Mouse (Mus musculus): ENCODE measurements around the gene Ppm1j. TPM values are rescaled to one million over a fixed set of nuclear protein-coding genes. Genes with fewer than 3 reads are reported as not detected.

Ppm1j gene
- polyA plus RNA-seq, 1 experiment from 2014 or later, result 0.68 TPM

- H3K36me3 ChIP-seq (ENCODE audit: control insufficient read depth, insufficient read depth, low read length), result peaks cover 3% of the 10 kb centered on the region; the same call in 1 of the 2 replicates
- DNase-seq, result no peak
- H3K4me3 ChIP-seq (replicated peaks; ENCODE audit: low read depth, low read length), result peak overlapping the region; percentile 52
- peaks cover 11% of the 10 kb centered on the region; the same call in 1 of the 2 replicates for H3K27me3 ChIP-seq (ENCODE audit: control insufficient read depth, insufficient read depth, low read length)
- H3K9ac ChIP-seq (replicated peaks; ENCODE audit: low read length), result peak overlapping the region; percentile 50
- peaks cover 9% of the 10 kb centered on the region; the same call in 1 of the 2 replicates for H3K4me1 ChIP-seq (ENCODE audit: control insufficient read depth, insufficient read depth, low read length)
- no peak overlapping the region for H3K27ac ChIP-seq (replicated peaks; ENCODE audit: low read depth, low read length)
- WGBS, result 4% methylated on average over 10 of the region's 10 CpGs
- peak overlapping the region; percentile 96 for H3K4me2 ChIP-seq (ENCODE audit: low read length)
- no peaks in the 10 kb centered on the region for H3K9me3 ChIP-seq (ENCODE audit: control insufficient read depth, low read length)
- ATAC-seq (ENCODE audit: low FRiP score, low TSS enrichment), result peak; percentile 19; the same call in 1 of the 2 replicates
Observed at GRCm38 (mm10) chr3:104789312-104789605, 8.4 kb downstream of the Ppm1j start.

- H3K4me2 ChIP-seq (ENCODE audit: low read length), result peak overlapping the region; percentile 96
- H3K27ac ChIP-seq (replicated peaks; ENCODE audit: low read depth, low read length), result no peak overlapping the region
- H3K4me1 ChIP-seq (ENCODE audit: control insufficient read depth, insufficient read depth, low read length), result peaks cover 11% of the 10 kb centered on the region
- DNase-seq (peak; percentile 10), ATAC-seq (ENCODE audit: low FRiP score, low TSS enrichment) (no peak)
- 36% methylated on average over 13 of the region's 13 CpGs for WGBS
- peaks cover 3% of the 10 kb centered on the region; the same call in 1 of the 2 replicates for H3K36me3 ChIP-seq (ENCODE audit: control insufficient read depth, insufficient read depth, low read length)
- 0 out of 2 replicates have a peak, but pooled peaks cover 6% of the 10 kb centered on the region for H3K27me3 ChIP-seq (ENCODE audit: control insufficient read depth, insufficient read depth, low read length)
- no peaks in the 10 kb centered on the region for H3K9me3 ChIP-seq (ENCODE audit: control insufficient read depth, low read length)
- peak overlapping the region; percentile 50 for H3K9ac ChIP-seq (replicated peaks; ENCODE audit: low read length)
- H3K4me3 ChIP-seq (replicated peaks; ENCODE audit: low read depth, low read length), result peak overlapping the region; percentile 52
Observed at GRCm38 (mm10) chr3:104789822-104790221, 9.0 kb downstream of the Ppm1j start.

DNA sequence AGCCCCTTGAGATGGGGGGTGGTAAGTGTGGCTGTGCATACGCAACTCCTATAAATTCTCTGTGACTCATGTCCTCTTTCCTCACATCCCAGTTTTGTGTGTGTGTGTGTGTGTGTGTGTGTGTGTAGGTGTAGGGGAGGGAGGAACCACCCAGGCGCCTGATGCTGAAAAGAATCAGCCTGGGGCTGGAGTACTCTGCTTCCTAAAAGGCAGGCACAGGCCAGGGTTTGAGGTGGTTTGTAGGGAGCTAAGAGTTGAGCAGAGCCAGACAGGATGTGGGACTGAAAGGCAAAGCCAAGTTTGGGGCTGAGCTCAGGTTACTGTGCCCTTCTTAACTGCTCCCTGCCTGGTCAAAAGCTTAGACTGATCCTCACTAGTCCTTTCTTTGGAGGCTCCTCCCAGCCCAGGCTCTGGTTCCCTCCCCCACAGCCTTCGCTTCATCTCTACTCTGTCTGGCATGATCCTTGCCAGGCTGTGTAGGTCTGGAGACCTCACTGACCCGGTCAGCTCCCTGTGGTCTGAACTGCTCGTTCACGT, 9.6 kb downstream of the Ppm1j start:
- Histone ChIP-seq H3K4me2 (ENCODE audit: low read length) (peak overlapping the region; percentile 96), H3K36me3 (ENCODE audit: control insufficient read depth, insufficient read depth, low read length) (peaks cover 3% of the 10 kb centered on the region; the same call in 1 of the 2 replicates), H3K4me3 (replicated peaks; ENCODE audit: low read depth, low read length) (no peak overlapping the region), H3K27ac (replicated peaks; ENCODE audit: low read depth, low read length) (no peak overlapping the region), H3K9ac (replicated peaks; ENCODE audit: low read length) (no peak overlapping the region), H3K9me3 (ENCODE audit: control insufficient read depth, low read length) (no peaks in the 10 kb centered on the region), H3K4me1 (ENCODE audit: control insufficient read depth, insufficient read depth, low read length) (peaks cover 11% of the 10 kb centered on the region), H3K27me3 (ENCODE audit: control insufficient read depth, insufficient read depth, low read length) (0 out of 2 replicates have a peak, but pooled peaks cover 5% of the 10 kb centered on the region)
- DNase-seq (peak; percentile 8), ATAC-seq (ENCODE audit: low FRiP score, low TSS enrichment) (no peak)
- 36% methylated on average over 6 of the region's 6 CpGs for WGBS

GRCm38 (mm10) chr3:104791017-104791416, 10.2 kb downstream of the Ppm1j start:
- Histone ChIP-seq H3K4me3 (replicated peaks; ENCODE audit: low read depth, low read length) (no peak overlapping the region), H3K9ac (replicated peaks; ENCODE audit: low read length) (no peak overlapping the region), H3K27me3 (ENCODE audit: control insufficient read depth, insufficient read depth, low read length) (0 out of 2 replicates have a peak, but pooled peaks cover 5% of the 10 kb centered on the region), H3K36me3 (ENCODE audit: control insufficient read depth, insufficient read depth, low read length) (peaks cover 3% of the 10 kb centered on the region; the same call in 1 of the 2 replicates), H3K4me1 (ENCODE audit: control insufficient read depth, insufficient read depth, low read length) (peaks cover 11% of the 10 kb centered on the region), H3K4me2 (ENCODE audit: low read length) (peak overlapping the region; percentile 96), H3K9me3 (ENCODE audit: control insufficient read depth, low read length) (no peaks in the 10 kb centered on the region), H3K27ac (replicated peaks; ENCODE audit: low read depth, low read length) (no peak overlapping the region)
- DNase-seq (no peak), ATAC-seq (ENCODE audit: low FRiP score, low TSS enrichment) (no peak)
- 26% methylated on average over 4 of the region's 4 CpGs for WGBS

DNA sequence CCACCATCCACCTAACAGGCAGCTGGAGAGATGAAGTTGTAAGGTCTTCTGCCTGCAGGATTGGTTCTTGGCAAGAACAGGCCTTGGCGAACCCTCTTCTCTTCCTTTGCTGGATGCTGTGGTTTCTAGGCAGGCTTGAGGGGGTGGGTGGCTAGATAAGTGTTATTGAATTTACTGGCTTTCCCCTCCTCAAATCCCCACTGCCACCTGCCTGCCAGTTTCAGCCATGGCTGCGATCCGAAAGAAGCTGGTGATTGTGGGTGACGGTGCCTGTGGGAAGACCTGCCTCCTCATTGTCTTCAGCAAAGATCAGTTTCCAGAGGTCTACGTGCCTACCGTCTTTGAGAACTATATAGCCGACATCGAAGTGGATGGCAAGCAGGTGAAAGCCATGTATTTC, 10.8 kb downstream of the Ppm1j start:
- Histone ChIP-seq H3K36me3 (ENCODE audit: control insufficient read depth, insufficient read depth, low read length) (peaks cover 4% of the 10 kb centered on the region; the same call in 1 of the 2 replicates), H3K4me1 (ENCODE audit: control insufficient read depth, insufficient read depth, low read length) (peaks cover 11% of the 10 kb centered on the region), H3K4me2 (ENCODE audit: low read length) (no peak overlapping the region), H3K9me3 (ENCODE audit: control insufficient read depth, low read length) (no peaks in the 10 kb centered on the region), H3K9ac (replicated peaks; ENCODE audit: low read length) (no peak overlapping the region), H3K4me3 (replicated peaks; ENCODE audit: low read depth, low read length) (no peak overlapping the region), H3K27me3 (ENCODE audit: control insufficient read depth, insufficient read depth, low read length) (0 out of 2 replicates have a peak, but pooled peaks cover 5% of the 10 kb centered on the region), H3K27ac (replicated peaks; ENCODE audit: low read depth, low read length) (no peak overlapping the region)
- ATAC-seq (ENCODE audit: low FRiP score, low TSS enrichment) (no peak), DNase-seq (no peak)
- 92% methylated on average over 8 of the region's 8 CpGs for WGBS

DNA sequence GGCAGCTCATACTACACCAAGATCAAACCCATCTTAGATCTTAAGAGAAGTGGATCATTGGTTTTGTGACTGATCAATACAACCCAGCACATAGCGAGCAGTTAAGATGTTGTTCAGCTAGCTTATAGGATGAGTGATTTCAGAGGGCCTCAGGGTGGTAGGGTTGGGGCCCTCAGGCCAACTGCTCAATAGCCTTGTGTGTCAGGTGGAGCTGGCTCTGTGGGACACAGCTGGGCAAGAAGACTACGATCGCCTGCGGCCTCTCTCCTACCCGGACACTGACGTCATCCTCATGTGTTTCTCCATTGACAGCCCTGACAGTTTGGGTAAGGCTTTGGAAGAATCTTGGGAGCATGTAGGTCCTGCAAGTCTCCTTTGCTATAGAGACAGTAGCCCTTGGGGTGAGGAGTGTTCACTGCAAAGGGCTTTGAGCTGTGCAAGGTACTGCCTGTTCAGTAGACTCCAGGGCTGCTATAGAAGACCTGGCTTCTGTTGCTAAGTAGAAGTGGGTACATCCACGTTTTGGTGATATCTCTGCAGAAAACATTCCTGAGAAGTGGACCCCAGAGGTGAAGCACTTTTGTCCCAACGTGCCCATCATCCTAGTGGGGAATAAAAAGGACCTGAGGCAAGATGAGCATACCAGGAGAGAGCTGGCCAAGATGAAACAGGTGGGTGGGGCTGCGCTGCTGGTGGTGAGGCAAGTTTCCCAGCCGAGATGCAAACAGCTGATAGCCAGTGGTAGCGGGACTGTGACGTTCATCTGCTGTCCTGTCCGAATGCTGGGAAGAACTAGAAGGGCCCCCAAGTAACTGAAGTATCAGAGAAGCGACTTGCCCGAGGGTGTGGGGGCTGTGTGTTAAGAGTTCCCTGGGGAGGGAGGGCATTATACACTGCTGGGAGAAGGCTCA, 11.8 kb downstream of the Ppm1j start:
- H3K36me3 ChIP-seq (ENCODE audit: control insufficient read depth, insufficient read depth, low read length), result peaks cover 6% of the 10 kb centered on the region; the same call in 1 of the 2 replicates
- H3K27ac ChIP-seq (replicated peaks; ENCODE audit: low read depth, low read length), result no peak overlapping the region
- no peak overlapping the region for H3K9ac ChIP-seq (replicated peaks; ENCODE audit: low read length)
- no peak overlapping the region for H3K4me3 ChIP-seq (replicated peaks; ENCODE audit: low read depth, low read length)
- peaks cover 11% of the 10 kb centered on the region for H3K4me1 ChIP-seq (ENCODE audit: control insufficient read depth, insufficient read depth, low read length)
- 79% methylated on average over 15 of the region's 15 CpGs for WGBS
- H3K4me2 ChIP-seq (ENCODE audit: low read length), result no peak overlapping the region
- ATAC-seq (ENCODE audit: low FRiP score, low TSS enrichment) (no peak), DNase-seq (no peak)
- H3K9me3 ChIP-seq (ENCODE audit: control insufficient read depth, low read length), result no peaks in the 10 kb centered on the region
- 0 out of 2 replicates have a peak, but pooled peaks cover 5% of the 10 kb centered on the region for H3K27me3 ChIP-seq (ENCODE audit: control insufficient read depth, insufficient read depth, low read length)

GRCm38 (mm10) chr3:104793871-104794828, 13.3 kb downstream of the Ppm1j start:
- DNase-seq (peak; percentile 84), ATAC-seq (ENCODE audit: low FRiP score, low TSS enrichment) (peak; percentile 84)
- WGBS, result 60% methylated on average over 20 of the region's 20 CpGs
- Histone ChIP-seq H3K4me3 (replicated peaks; ENCODE audit: low read depth, low read length) (no peak overlapping the region), H3K4me2 (ENCODE audit: low read length) (no peak overlapping the region), H3K27me3 (ENCODE audit: control insufficient read depth, insufficient read depth, low read length) (no peaks in the 10 kb centered on the region), H3K36me3 (ENCODE audit: control insufficient read depth, insufficient read depth, low read length) (peaks cover 6% of the 10 kb centered on the region; the same call in 1 of the 2 replicates), H3K9me3 (ENCODE audit: control insufficient read depth, low read length) (no peaks in the 10 kb centered on the region), H3K27ac (replicated peaks; ENCODE audit: low read depth, low read length) (0 out of 2 replicates have a peak overlapping the region, but pooled peaks have one; percentile 41), H3K4me1 (ENCODE audit: control insufficient read depth, insufficient read depth, low read length) (peaks cover 5% of the 10 kb centered on the region; the same call in 1 of the 2 replicates), H3K9ac (replicated peaks; ENCODE audit: low read length) (no peak overlapping the region)

DNA sequence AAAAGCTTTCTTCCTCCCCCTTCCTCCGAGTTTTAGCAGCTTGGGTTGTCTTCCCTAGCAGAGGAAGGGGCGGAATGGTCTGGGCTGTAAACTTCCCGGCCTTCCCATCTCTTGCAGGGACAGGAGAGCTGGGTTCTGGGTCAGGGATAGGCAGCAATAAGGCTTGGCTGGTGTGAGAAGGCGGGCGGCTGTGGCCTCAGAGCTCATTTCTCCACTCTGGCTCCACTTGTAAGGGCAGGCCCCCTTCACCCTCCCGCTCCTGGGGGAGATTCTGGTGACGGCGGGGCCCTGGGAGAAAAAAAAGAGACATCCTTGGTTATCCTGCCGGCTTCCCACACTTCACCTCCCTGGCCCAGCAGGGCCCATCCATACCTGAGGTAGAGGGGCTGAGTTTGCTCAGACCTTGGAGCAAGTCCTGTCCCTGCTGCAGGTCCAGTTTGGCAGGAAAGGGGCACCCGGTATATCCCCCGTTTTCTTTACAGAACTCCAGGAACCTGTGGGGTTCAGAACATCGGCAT, 14.2 kb downstream of the Ppm1j start:
- Histone ChIP-seq H3K27ac (replicated peaks; ENCODE audit: low read depth, low read length) (no peak overlapping the region), H3K4me2 (ENCODE audit: low read length) (no peak overlapping the region), H3K4me1 (ENCODE audit: control insufficient read depth, insufficient read depth, low read length) (peaks cover 5% of the 10 kb centered on the region; the same call in 1 of the 2 replicates), H3K27me3 (ENCODE audit: control insufficient read depth, insufficient read depth, low read length) (no peaks in the 10 kb centered on the region), H3K36me3 (ENCODE audit: control insufficient read depth, insufficient read depth, low read length) (peaks cover 6% of the 10 kb centered on the region; the same call in 1 of the 2 replicates), H3K9me3 (ENCODE audit: control insufficient read depth, low read length) (no peaks in the 10 kb centered on the region), H3K9ac (replicated peaks; ENCODE audit: low read length) (no peak overlapping the region), H3K4me3 (replicated peaks; ENCODE audit: low read depth, low read length) (no peak overlapping the region)
- ATAC-seq (ENCODE audit: low FRiP score, low TSS enrichment), result no peak
- DNase-seq, result no peak
- 82% methylated on average over 12 of the region's 12 CpGs for WGBS

Measured in midbrain, embryonic 14.5 days (tissue).